Mouse (Mus musculus) ZHBTc4 (cell line): ENCODE measurements around the gene Abcb9.

ENCODE experiments used
- DNase-seq: peaks from one replicate; pipeline ENCODE4 v3.0.0-alpha.2; 2011; ENCODE audit warnings: low read depth, low spot score

Abcb9 gene

GRCm38 (mm10) chr5:124059677-124060076 lies 35.9 kb downstream of the Abcb9 start:
- DNase-seq, result no peak

GRCm38 (mm10) chr5:124058749-124059148 lies 36.8 kb downstream of the Abcb9 start:
- no peak for DNase-seq

GRCm38 (mm10) chr5:124056956-124057355 lies 38.6 kb downstream of the Abcb9 start:
- peak; percentile 57 for DNase-seq

DNA sequence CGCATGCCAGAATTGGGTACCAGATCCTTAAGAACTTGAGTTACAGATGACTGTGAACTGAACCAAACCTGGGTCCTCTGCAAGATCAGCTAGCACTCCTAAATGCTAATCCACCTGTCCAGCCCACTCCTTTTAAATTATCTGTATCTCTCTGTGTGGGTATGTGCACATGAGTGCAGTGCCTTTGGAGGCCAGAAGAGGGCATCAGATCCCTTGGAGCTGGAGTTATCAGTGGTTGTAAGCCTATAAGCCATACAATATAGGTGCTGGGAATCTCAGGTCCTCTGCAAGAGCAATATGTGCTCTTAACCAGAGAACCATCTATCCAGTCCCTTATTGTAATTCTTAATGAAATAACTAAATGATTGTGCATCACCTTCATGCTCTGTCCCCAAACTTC lies 39.4 kb downstream of the Abcb9 start:
- peak; percentile 62 for DNase-seq

DNA sequence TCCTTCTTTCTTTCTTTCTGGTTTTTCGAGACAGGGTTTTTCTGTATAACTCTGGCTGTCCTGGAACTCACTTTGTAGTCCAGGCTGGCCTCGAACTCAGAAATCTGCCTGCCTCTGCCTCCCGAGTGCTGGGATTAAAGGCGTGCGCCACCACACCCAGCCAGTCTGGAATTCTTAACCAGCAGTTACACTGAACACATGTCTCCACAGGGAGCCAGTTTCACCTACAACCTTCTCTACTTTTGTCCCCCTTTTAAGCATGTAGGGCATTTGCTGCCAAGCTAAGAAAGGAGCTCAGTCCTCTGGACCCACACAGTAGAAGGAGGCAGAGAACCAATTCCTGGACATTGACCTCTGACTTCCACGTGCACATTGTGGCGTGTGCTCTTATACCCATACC lies 43.0 kb downstream of the Abcb9 start:
- peak; percentile 58 for DNase-seq

- DNase-seq, result no peak
Observed at GRCm38 (mm10) chr5:124051899-124052491, 43.6 kb downstream of the Abcb9 start.

DNA sequence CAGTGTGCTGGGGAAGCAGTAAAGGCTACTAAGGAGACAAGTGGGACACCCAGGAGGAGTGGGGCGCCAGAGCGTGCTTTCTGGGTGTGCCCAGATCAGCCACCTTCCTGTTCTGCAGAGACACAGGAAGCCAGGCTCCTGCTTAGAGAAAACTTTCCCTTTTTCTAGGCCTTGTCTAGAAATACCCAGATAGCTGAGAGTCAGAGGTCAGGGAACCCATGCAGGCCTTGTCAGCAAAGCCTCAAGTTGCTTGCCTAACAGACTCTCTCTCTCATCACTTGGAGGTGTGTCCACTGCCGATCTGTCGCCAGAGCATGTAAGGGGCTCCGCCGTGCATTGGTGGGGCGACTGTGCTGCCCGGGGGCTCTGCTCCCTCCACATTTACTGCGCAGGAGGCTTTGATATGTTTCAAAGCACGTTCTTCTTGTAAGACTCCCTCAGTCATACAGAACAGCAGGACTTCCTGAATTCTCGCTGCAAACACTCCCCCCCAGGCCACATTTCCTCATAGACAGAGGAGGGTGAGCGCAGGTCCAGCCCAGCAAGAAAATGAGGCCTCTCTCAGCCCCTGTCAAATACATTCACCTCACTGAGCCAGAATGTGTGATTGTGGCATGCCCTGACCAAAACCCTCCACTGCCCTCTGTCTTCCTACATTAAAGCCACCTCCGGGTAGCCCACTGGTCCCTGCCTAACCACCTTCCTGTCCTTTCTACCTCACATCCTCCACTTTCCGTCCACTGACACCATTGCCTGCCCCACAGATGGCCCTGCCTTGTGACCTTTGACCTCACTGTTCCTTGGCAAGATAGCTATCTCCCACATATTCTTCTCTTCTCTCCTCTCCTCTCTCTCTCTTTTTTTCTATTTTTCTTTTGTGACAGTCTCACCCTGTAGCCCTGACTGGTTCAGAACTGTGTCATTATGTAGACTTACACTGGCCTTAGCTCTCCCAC lies 45.2 kb downstream of the Abcb9 start:
- DNase-seq, result no peak

- no peak for DNase-seq
Observed at GRCm38 (mm10) chr5:124049249-124050045, 46.2 kb downstream of the Abcb9 start.

GRCm38 (mm10) chr5:124046741-124047401 lies 48.7 kb downstream of the Abcb9 start:
- no peak for DNase-seq

DNA sequence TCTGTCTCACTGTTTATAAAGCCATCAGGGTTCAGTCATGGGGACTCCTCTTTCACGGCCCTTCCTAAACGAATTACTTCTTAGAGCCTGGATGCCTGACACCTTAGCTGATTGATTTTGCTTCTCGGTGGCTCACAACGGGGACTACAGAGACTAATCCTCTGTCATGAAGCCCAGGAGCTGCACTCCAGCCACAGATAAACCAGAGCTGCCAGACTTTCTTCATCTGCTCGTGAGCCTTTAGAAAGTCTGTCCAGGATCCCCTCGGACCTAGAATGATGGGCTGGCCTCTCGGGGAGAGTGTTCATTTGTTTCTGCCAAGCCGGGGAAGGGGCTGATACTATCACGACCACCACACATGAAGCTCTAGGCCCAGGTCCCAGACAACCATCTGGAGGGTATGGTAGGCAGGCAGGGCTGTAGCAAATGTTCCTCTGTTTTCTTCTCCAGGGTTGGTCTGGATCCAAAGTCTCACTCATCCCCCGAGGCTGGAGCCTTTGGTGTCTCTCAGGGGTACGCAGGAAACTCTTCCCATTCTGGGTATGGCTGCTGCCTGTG lies 50.1 kb downstream of the Abcb9 start:
- DNase-seq, result no peak

- no peak for DNase-seq
Observed at GRCm38 (mm10) chr5:124043999-124044398, 51.6 kb downstream of the Abcb9 start.

DNA sequence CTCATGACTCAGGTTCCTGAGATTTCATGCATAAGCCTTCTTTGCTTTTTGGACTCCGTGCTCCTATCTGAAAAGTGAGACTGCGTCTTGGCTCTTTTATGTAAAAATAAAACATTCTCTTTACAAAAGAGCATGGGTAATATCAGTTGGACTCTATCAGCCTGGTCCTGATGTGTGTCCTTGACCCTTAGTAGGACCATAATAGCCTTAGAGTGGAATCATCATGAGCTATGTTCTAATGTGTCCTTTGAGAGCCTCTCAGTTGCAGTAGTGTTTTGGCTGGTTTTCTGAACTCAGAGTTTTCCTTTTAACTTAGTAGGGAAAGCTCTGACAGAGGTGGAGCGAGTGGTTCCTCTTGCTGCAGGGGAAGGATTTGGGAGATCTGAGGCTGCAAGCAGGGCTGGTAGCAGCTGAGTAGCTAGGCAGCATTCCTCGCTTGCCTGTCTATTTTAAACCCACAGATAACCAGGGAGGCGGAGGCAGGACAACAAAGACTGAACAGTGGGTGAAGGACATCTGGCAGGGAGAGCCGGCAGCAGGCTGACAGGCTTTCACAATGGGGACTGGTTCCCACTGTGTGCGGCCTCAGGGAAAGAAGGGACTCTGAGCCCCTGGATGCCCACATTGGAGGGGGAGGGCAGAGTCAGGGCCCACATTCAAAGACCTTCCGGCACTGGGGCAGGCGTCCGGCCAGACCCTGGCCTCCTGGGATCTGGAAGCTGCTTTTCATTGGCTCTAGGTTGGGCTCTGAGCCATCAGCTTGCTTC lies 52.2 kb downstream of the Abcb9 start:
- DNase-seq, result no peak

GRCm38 (mm10) chr5:124041097-124041496 lies 54.5 kb downstream of the Abcb9 start:
- no peak for DNase-seq

DNA sequence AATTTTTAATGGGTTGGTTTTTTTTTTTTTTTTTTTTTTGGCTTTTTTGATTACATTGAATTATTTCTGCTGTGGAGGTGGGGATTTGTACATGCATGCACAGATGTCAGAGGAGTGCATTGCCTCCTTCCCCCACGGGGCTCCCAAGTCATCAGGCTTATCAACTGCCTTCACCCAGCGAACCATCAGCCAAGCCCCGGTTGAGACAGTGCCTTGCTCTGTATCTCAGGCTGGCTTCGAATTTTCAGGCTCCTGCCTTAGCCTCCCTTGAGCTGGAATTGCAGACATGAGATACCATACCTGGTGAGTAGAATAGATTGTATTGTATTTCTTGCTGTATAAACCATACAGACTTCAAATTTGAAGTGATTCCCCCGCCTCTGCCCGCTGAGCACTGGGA lies 56.0 kb downstream of the Abcb9 start:
- DNase-seq, result no peak

DNA sequence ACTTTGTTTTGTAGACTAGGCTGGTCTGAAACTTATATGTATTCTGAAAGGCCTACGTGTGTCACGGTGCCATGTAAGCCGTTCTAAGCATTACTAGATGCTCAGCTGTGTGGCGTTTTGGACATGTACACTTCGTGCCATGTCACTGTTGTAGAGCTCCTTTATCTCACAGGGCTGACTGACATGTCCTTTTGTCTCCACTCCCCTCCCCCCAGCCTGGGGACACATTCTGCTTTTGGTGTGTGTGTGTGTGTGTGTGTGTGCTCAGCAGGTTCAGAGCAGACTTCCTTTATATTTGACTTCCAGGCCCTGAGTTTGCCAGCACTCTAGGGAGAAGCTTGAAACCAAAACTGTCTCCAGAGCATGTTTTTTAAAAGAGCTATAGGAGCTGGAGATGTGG lies 58.8 kb downstream of the Abcb9 start:
- DNase-seq, result no peak

GRCm38 (mm10) chr5:124036341-124036740 lies 59.3 kb downstream of the Abcb9 start:
- DNase-seq, result no peak

GRCm38 (mm10) chr5:124035806-124036205 lies 59.8 kb downstream of the Abcb9 start:
- no peak for DNase-seq

DNA sequence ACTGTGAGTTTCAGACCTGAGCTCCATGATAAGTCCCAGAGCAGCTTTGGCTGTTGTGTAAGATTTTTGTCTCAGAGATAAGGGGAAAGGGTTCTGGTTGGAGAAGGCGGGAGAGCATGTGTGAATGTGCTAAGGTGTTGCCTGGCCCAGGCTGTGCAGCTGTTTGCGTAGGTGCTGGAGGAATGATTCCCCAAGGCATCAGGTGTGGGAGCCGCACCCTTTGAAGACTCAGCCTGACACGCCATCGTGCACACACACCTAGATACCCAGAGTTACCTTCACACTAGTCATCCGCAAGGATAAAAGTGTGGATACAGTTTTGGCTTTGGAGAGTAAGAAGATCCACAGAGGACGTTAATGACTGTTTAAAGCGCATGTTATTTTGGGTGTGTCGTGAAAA lies 60.2 kb downstream of the Abcb9 start:
- DNase-seq, result no peak

GRCm38 (mm10) chr5:124034471-124034870 lies 61.1 kb downstream of the Abcb9 start:
- no peak for DNase-seq

DNA sequence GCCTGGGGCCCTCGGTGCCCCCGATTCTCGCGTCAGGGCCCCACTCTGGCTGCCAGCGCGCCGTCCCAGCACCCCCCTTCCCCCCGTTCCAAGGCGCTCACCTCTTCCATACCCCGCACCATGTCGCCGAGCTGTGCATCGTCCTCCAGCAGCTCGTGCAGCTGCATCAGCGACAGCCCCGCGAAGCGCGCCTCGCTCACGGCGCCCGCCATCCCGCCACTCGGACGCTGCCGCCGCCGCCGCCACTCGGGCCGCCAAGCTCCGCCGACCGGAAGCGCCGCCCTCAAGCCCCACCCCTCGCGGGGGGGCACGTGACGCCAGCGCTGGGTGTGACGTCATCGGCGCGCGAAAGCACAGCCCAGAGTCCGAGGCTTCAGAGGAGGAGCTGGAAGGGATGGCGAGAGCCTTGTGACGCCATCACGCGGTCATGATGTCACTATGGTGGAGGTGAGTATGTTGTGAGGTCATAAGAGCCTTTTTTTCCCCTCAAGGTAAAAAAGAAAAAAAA lies 63.5 kb downstream of the Abcb9 start, which contains the start of gene Vps37b:
Vps37b (minus strand) TSS at position 270 of the 508 bp plus-strand sequence.
- peak; percentile 95 for DNase-seq
